ENCODE assay signal across 11 mouse cellular contexts in genomic region chr9:107961351-107961762, GRCm38 (mm10). TPM values are rescaled to one million over a fixed set of nuclear protein-coding genes. Genes with fewer than 3 reads are reported as not detected.
DNase-seq lines count a peak whose midpoint lies in the region; ATAC-seq and TF ChIP-seq lines count a peak whose summit lies in the region.
"Had no signal": no experiment of that assay in that cellular context is flagged by ENCODE, and none has a peak within 500 bp of the region (broad histone marks: within the 10 kb centered on the region; RNA-seq: fewer than 3 reads in every experiment).

No protein-coding gene starts in this region.

- DNase-seq in forebrain, embryonic 10.5 days (ENCODE audit: extremely low spot score, low spot score), result no peak
- DNase-seq in forebrain, postnatal 0 days, result peak; percentile 88
- DNase-seq in layer of hippocampus, postnatal 25 days (ENCODE audit: extremely low spot score in 1 of 2, low spot score in 1 of 2), result peak; percentile 53 to 67
- no peak for DNase-seq in thymus, adult 18-20 months
- DNase-seq in heart, adult 11 months, result no peak
- no peak for DNase-seq in spleen, postnatal 14 days (ENCODE audit: low spot score in 2 of 2)

- TF ChIP-seq POLR2A in olfactory bulb, adult 2 months (IDR thresholded peaks at IDR 0.05; ENCODE audit: insufficient read depth, low read depth, low read length), result no peak

- H3K9ac ChIP-seq in forebrain, embryonic 13.5 days, result 0 out of 2 replicates have a peak overlapping the region, but pooled peaks have one; percentile 21
- peak overlapping the region; percentile 37; the same call in 1 of the 2 replicates for H3K9ac ChIP-seq in forebrain, postnatal 0 days

- peak overlapping the region; percentile 10; the same call in 1 of the 2 replicates for H3K4me2 ChIP-seq in forebrain, embryonic 13.5 days
- peak overlapping the region; percentile 37 for H3K4me2 ChIP-seq in forebrain, postnatal 0 days (ENCODE audit: low read depth)

- peaks cover 11% of the 10 kb centered on the region for H3K4me1 ChIP-seq in forebrain, embryonic 13.5 days
- peaks cover 15% of the 10 kb centered on the region for H3K4me1 ChIP-seq in forebrain, embryonic 10.5 days
- H3K4me1 ChIP-seq in forebrain, postnatal 0 days (ENCODE audit: insufficient read depth), result peaks cover 17% of the 10 kb centered on the region
- H3K4me1 ChIP-seq in olfactory bulb, adult 2 months (ENCODE audit: control insufficient read depth, insufficient read depth, low read length), result peaks cover 35% of the 10 kb centered on the region

- no peak overlapping the region for H3K4me3 ChIP-seq in forebrain, embryonic 13.5 days
- H3K4me3 ChIP-seq in forebrain, embryonic 10.5 days, result no peak overlapping the region
- 0 out of 2 replicates have a peak overlapping the region, but pooled peaks have one; percentile 8 for H3K4me3 ChIP-seq in forebrain, postnatal 0 days (ENCODE audit: low read depth, low read length)
- peak overlapping the region; percentile 16; the same call in 1 of the 2 replicates for H3K4me3 ChIP-seq in olfactory bulb, adult 2 months (ENCODE audit: insufficient read depth, low read depth, low read length)

- TF ChIP-seq CTCF in forebrain, postnatal 0 days (IDR thresholded peaks at IDR 0.05; ENCODE audit: low read depth), result no peak
- no peak for TF ChIP-seq CTCF in olfactory bulb, adult 2 months (IDR thresholded peaks at IDR 0.05; ENCODE audit: insufficient read depth, low read depth, low read length)

- 74% methylated on average over 10 of the region's 10 CpGs for WGBS in forebrain, embryonic 13.5 days
- 87% methylated on average over 10 of the region's 10 CpGs for WGBS in forebrain, embryonic 10.5 days
- 58% methylated on average over 10 of the region's 10 CpGs for WGBS in forebrain, postnatal 0 days
- 28% methylated on average over 10 of the region's 10 CpGs for WGBS in olfactory bulb, adult 2 months

- H3K27ac ChIP-seq in forebrain, embryonic 13.5 days, result peak overlapping the region; percentile 74
- no peak overlapping the region for H3K27ac ChIP-seq in forebrain, embryonic 10.5 days
- peak overlapping the region; percentile 84 for H3K27ac ChIP-seq in forebrain, postnatal 0 days (ENCODE audit: low read depth, low read length)
- peak overlapping the region; percentile 94 for H3K27ac ChIP-seq in olfactory bulb, adult 2 months (ENCODE audit: insufficient read depth, low read depth, low read length)
- H3K27ac ChIP-seq: kidney, postnatal 0 days had no signal

- no peaks in the 10 kb centered on the region for H3K9me3 ChIP-seq in forebrain, embryonic 13.5 days (replicated peaks)
- H3K9me3 ChIP-seq in forebrain, embryonic 10.5 days, result no peaks in the 10 kb centered on the region
- H3K9me3 ChIP-seq in forebrain, postnatal 0 days (ENCODE audit: low read length), result no peaks in the 10 kb centered on the region

- H3K27me3 ChIP-seq in forebrain, embryonic 13.5 days, result no peaks in the 10 kb centered on the region
- H3K27me3 ChIP-seq in forebrain, embryonic 10.5 days (ENCODE audit: poor library complexity, severe bottlenecking), result no peaks in the 10 kb centered on the region
- H3K27me3 ChIP-seq in forebrain, postnatal 0 days (ENCODE audit: insufficient read depth, low read length), result no peaks in the 10 kb centered on the region

- peak; percentile 68; the same call in 1 of the 2 replicates for ATAC-seq in forebrain, embryonic 13.5 days
- ATAC-seq in forebrain, postnatal 0 days, result peak; percentile 84

- H3K36me3 ChIP-seq in forebrain, embryonic 13.5 days (ENCODE audit: poor library complexity, severe bottlenecking), result peaks cover 79% of the 10 kb centered on the region
- peaks cover 99% of the 10 kb centered on the region for H3K36me3 ChIP-seq in forebrain, embryonic 10.5 days (replicated peaks)
- H3K36me3 ChIP-seq in forebrain, postnatal 0 days (ENCODE audit: insufficient read depth), result peaks cover 13% of the 10 kb centered on the region

RNA-seq across cellular contexts. Expression of gene Traip, which starts 11.4 kb away (rescaled TPM):
- 21.7 and 23.6 TPM in 2 replicates for polyA plus RNA-seq in forebrain, embryonic 13.5 days (2015; fragmentation: Nextera tagmentation; extraction: Ambion mirVana)
- 40.8 and 46.3 TPM in 2 replicates for polyA plus RNA-seq in forebrain, embryonic 10.5 days (2016; fragmentation: Nextera tagmentation; extraction: Ambion mirVana)
- total RNA-seq in forebrain, postnatal 0 days (2014; rRNA removed), result 11.0 and 15.7 TPM in 2 replicates
- polyA plus RNA-seq in forebrain, postnatal 0 days (2015; fragmentation: Nextera tagmentation; extraction: Ambion mirVana), result 11.2 TPM in 2 replicates
- total RNA-seq in layer of hippocampus, postnatal 25 days (2021), result 10 to 100 TPM; 17.2 to 19.1 TPM
- not detected in 2 replicates for polyA plus RNA-seq in olfactory bulb, adult 2 months (2012; ENCODE audit: insufficient read depth, insufficient read length, low replicate concordance, missing spikeins)

RNA-seq across cellular contexts. Expression of gene Uba7, which starts 13.9 kb away (rescaled TPM):
- polyA plus RNA-seq in forebrain, embryonic 13.5 days (2015; fragmentation: Nextera tagmentation; extraction: Ambion mirVana), result 2.7 and 3.1 TPM in 2 replicates
- polyA plus RNA-seq in forebrain, embryonic 10.5 days (2016; fragmentation: Nextera tagmentation; extraction: Ambion mirVana), result 6.8 and 10.0 TPM in 2 replicates
- 3.5 and 4.0 TPM in 2 replicates for total RNA-seq in forebrain, postnatal 0 days (2014; rRNA removed)
- polyA plus RNA-seq in forebrain, postnatal 0 days (2015; fragmentation: Nextera tagmentation; extraction: Ambion mirVana), result 4.5 and 4.8 TPM in 2 replicates
- total RNA-seq in layer of hippocampus, postnatal 25 days (2021), result 1 to 10 TPM; 3.8 to 5.2 TPM
- polyA plus RNA-seq in olfactory bulb, adult 2 months (2012; ENCODE audit: insufficient read depth, insufficient read length, low replicate concordance, missing spikeins), result not detected in 2 replicates

RNA-seq across cellular contexts. Expression of gene Gm20661, which starts 21.5 kb away (rescaled TPM):
- polyA plus RNA-seq in forebrain, embryonic 13.5 days (2015; fragmentation: Nextera tagmentation; extraction: Ambion mirVana), result 0.44 and 0.62 TPM in 2 replicates
- 0.92 and 1.4 TPM in 2 replicates for polyA plus RNA-seq in forebrain, embryonic 10.5 days (2016; fragmentation: Nextera tagmentation; extraction: Ambion mirVana)
- total RNA-seq in forebrain, postnatal 0 days (2014; rRNA removed), result 0.46 TPM in 1 of 2 replicates, not detected in the other
- 0.12 and 0.20 TPM in 2 replicates for polyA plus RNA-seq in forebrain, postnatal 0 days (2015; fragmentation: Nextera tagmentation; extraction: Ambion mirVana)
- 1 to 10 TPM; 1.0 to 1.4 TPM for total RNA-seq in layer of hippocampus, postnatal 25 days (2021)
- polyA plus RNA-seq in olfactory bulb, adult 2 months (2012; ENCODE audit: insufficient read depth, insufficient read length, low replicate concordance, missing spikeins), result not detected in 2 replicates
- total RNA-seq: common myeloid progenitor, adult 5-6 weeks; granulocyte monocyte progenitor cell, adult 5-6 weeks had no signal

RNA-seq across cellular contexts. Expression of gene Inka1, which starts 24.3 kb away (rescaled TPM):
- 10.8 and 11.1 TPM in 2 replicates for polyA plus RNA-seq in forebrain, embryonic 13.5 days (2015; fragmentation: Nextera tagmentation; extraction: Ambion mirVana)
- 35.0 TPM in 2 replicates for polyA plus RNA-seq in forebrain, embryonic 10.5 days (2016; fragmentation: Nextera tagmentation; extraction: Ambion mirVana)
- total RNA-seq in forebrain, postnatal 0 days (2014; rRNA removed), result 6.3 and 7.8 TPM in 2 replicates
- polyA plus RNA-seq in forebrain, postnatal 0 days (2015; fragmentation: Nextera tagmentation; extraction: Ambion mirVana), result 20.3 and 23.0 TPM in 2 replicates
- total RNA-seq in layer of hippocampus, postnatal 25 days (2021), result 10 to 100 TPM; 12.0 to 13.6 TPM
- polyA plus RNA-seq in olfactory bulb, adult 2 months (2012; ENCODE audit: insufficient read depth, insufficient read length, low replicate concordance, missing spikeins), result not detected in 2 replicates

RNA-seq across cellular contexts. Expression of gene Camkv, which starts 25.9 kb away (rescaled TPM):
- 23.6 and 27.2 TPM in 2 replicates for polyA plus RNA-seq in forebrain, embryonic 13.5 days (2015; fragmentation: Nextera tagmentation; extraction: Ambion mirVana)
- 17.5 and 18.6 TPM in 2 replicates for polyA plus RNA-seq in forebrain, embryonic 10.5 days (2016; fragmentation: Nextera tagmentation; extraction: Ambion mirVana)
- total RNA-seq in forebrain, postnatal 0 days (2014; rRNA removed), result 228 and 329 TPM in 2 replicates
- polyA plus RNA-seq in forebrain, postnatal 0 days (2015; fragmentation: Nextera tagmentation; extraction: Ambion mirVana), result 194 and 197 TPM in 2 replicates
- 100 to 1,000 TPM; 509 to 559 TPM for total RNA-seq in layer of hippocampus, postnatal 25 days (2021)
- not detected in 2 replicates for polyA plus RNA-seq in olfactory bulb, adult 2 months (2012; ENCODE audit: insufficient read depth, insufficient read length, low replicate concordance, missing spikeins)
- total RNA-seq: granulocyte monocyte progenitor cell, adult 5-6 weeks had no signal

Comparison
In these comparisons a context has a peak if more than half of its experiments do, and no peak if none do; other contexts are left out.
1. H3K4me3 ChIP-seq: peak in forebrain, postnatal 0 days (single experiment) and olfactory bulb, adult 2 months (single experiment); none in forebrain, embryonic 13.5 days (single experiment) and forebrain, embryonic 10.5 days (single experiment).
2. DNase-seq: peak in forebrain, postnatal 0 days (single experiment) and layer of hippocampus, postnatal 25 days (2 of 2); none in forebrain, embryonic 10.5 days (single experiment), thymus, adult 18-20 months (0 of 2), heart, adult 11 months (single experiment) and spleen, postnatal 14 days (0 of 2).
3. RNA of gene Traip, which starts 11.4 kb away (polyA plus RNA-seq): 40.8 to 46.3 TPM in forebrain, embryonic 10.5 days, 21.7 to 23.6 TPM in forebrain, embryonic 13.5 days and 11.2 TPM in forebrain, postnatal 0 days; not detected in olfactory bulb, adult 2 months; every median in the first group is over 10 times any median in the second.